Mouse (Mus musculus): ENCODE measurements at regions not wholly inside any gene's neighbourhood (a gene's known extent, or its start where the extent isn't known, plus 50 kb on each side); places are given as distances from the start of the nearest gene placed in this dataset.

GRCm38 (mm10) chr16:20800038-20800437 lies 65.7 kb upstream of the Thpo start:
- DNase-seq (ENCODE audit: low spot score) = no peak

DNA sequence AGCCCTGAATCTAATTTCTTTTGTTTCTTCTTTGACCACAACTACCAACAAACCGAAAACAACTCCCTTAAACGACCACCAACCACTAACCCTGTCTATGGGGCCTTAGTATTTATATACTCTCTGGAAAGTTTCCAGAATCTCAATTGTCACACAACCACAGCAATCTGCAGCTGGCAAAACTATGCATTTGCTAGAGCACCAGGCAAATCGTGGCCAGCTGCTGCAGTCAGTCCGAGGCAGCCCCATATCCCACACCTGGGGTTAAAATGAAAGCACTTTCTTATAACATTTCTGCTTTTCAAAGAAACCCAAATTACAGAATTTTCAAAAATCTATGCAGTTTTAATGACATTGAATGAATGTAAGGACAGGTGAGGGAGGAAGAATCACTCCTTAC lies 63.8 kb upstream of the Thpo start:
- no peak for DNase-seq (ENCODE audit: low spot score)

GRCm38 (mm10) chr16:20794721-20795120 lies 60.4 kb upstream of the Thpo start:
- no peak for DNase-seq (ENCODE audit: low spot score)

Data from adipocyte (in vitro differentiated cells).